9 mouse cellular contexts compared by ENCODE assay signal in genomic region chr19:47276730-47277129, GRCm38 (mm10).
A peak's percentile ranks its signal among the peaks of the same experiment; 100 is the strongest.
DNase-seq lines count a peak whose midpoint lies in the region; ATAC-seq and TF ChIP-seq lines count a peak whose summit lies in the region.
"Had no signal": no experiment of that assay in that cellular context is flagged by ENCODE, and none has a peak within 500 bp of the region (broad histone marks: within the 10 kb centered on the region; RNA-seq: fewer than 3 reads in every experiment).

No protein-coding gene starts in this region.

- TF ChIP-seq CTCF in lung, adult 2 months (IDR thresholded peaks at IDR 0.05; ENCODE audit: insufficient read depth, low read length): no peak

- 29% methylated on average over 6 of the region's 6 CpGs for WGBS in lung, adult 2 months
- WGBS in midbrain, embryonic 16.5 days: 85% methylated on average over 6 of the region's 6 CpGs

- H3K9me3 ChIP-seq in midbrain, embryonic 16.5 days (replicated peaks; ENCODE audit: control insufficient read depth, low read length, poor library complexity, severe bottlenecking): no peaks in the 10 kb centered on the region

- TF ChIP-seq POLR2A in lung, adult 2 months (IDR thresholded peaks at IDR 0.05; ENCODE audit: borderline replicate concordance, extremely low read depth, low read depth, low read length): no peak

- DNase-seq in lung, adult 18-20 months: peak; percentile 38 to 42
- no peak for DNase-seq in lung, adult 2 months
- DNase-seq in heart, postnatal 10 days: peak; percentile 54 to 71
- DNase-seq in left cerebral cortex, postnatal 25 days (ENCODE audit: low spot score in 2 of 2): peak; percentile 66 to 90
- peak; percentile 79 for DNase-seq in telencephalon, adult 2 months (ENCODE audit: low read depth, low spot score)
- no peak for DNase-seq in adipocyte (ENCODE audit: low spot score)
- no peak for DNase-seq in B cell, adult 2 months
- DNase-seq: midbrain, embryonic 14.5 days had no signal

- peaks cover 25% of the 10 kb centered on the region for H3K4me1 ChIP-seq in lung, adult 2 months (ENCODE audit: control insufficient read depth, insufficient read depth, low read length)
- H3K4me1 ChIP-seq in midbrain, embryonic 16.5 days (ENCODE audit: control insufficient read depth, insufficient read depth, low read length): no peaks in the 10 kb centered on the region

- H3K4me2 ChIP-seq in midbrain, embryonic 16.5 days (ENCODE audit: low read length): no peak overlapping the region

- no peak for ATAC-seq in midbrain, embryonic 16.5 days

- no peak overlapping the region for H3K9ac ChIP-seq in midbrain, embryonic 16.5 days (ENCODE audit: low read depth, low read length)

- no peak overlapping the region for H3K27ac ChIP-seq in midbrain, embryonic 16.5 days (ENCODE audit: low read length)

- peaks cover 3% of the 10 kb centered on the region; the same call in 1 of the 2 replicates for H3K36me3 ChIP-seq in midbrain, embryonic 16.5 days (ENCODE audit: control insufficient read depth, insufficient read depth, low read length)

- H3K4me3 ChIP-seq in lung, adult 2 months (replicated peaks; ENCODE audit: extremely low read depth, low read depth, low read length): no peak overlapping the region
- no peak overlapping the region for H3K4me3 ChIP-seq in midbrain, embryonic 16.5 days (ENCODE audit: low read depth, low read length)

- intact Hi-C loops in heart, postnatal 10 days (cut with DNase I): loop anchor here (10.0 kb wide), 1 partner anchor 188 kb away; the partner anchor contains the start of gene Sh3pxd2a
- intact Hi-C loops in left cerebral cortex, postnatal 25 days (cut with DNase I): loop anchor here (2.0 kb wide), 1 partner anchor 62 kb away; no protein-coding TSS in a partner anchor

- no peaks in the 10 kb centered on the region for H3K27me3 ChIP-seq in midbrain, embryonic 16.5 days (ENCODE audit: control insufficient read depth, insufficient read depth, low read depth, low read length)

Comparison
In these comparisons a context has a peak if more than half of its experiments do, and no peak if none do; other contexts are left out.
1. DNase-seq: peak in lung, adult 18-20 months (2 of 2), heart, postnatal 10 days (2 of 2), left cerebral cortex, postnatal 25 days (2 of 2) and telencephalon, adult 2 months (single experiment); none in lung, adult 2 months (single experiment), adipocyte (single experiment) and B cell, adult 2 months (0 of 2).